Mouse (Mus musculus) brain, embryonic 14.5 days (tissue): ENCODE data around the gene Tas1r1.

Experiments used
- CTCF ChIP-seq: fragments of 200-500 bp; IDR thresholded peaks from 2 replicates; pipeline ENCODE4 v1.5.1; 2012; ENCODE audit warnings: inconsistent platforms, mild to moderate bottlenecking, moderate library complexity, borderline replicate concordance; ENCODE audit not compliant: insufficient read depth, insufficient read length; ENCODE audit errors: extremely low read depth
- POLR2A ChIP-seq: fragments of 200-500 bp; IDR thresholded peaks from 2 replicates; pipeline ENCODE4 v1.6.1; 2012; ENCODE audit warnings: mild to moderate bottlenecking, inconsistent platforms, borderline replicate concordance; ENCODE audit not compliant: poor library complexity, insufficient read depth, insufficient read length, severe bottlenecking; ENCODE audit errors: extremely low read depth

DNA sequence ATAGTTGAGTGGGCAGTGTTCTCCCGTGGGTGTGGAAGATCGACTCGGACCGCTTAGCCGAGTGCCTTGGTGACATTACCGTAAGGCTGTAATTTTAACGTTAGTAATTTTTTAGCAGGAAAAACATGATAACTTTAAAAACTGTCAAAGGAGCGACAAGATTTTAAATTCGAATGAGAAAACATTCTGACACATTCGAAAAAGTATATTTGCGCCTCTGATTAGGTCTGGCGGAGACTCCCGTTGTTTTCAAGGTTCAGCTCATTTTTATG, 41.5 kb downstream of the Tas1r1 start:
- TF ChIP-seq POLR2A (no peak), CTCF (no peak)
